Mouse (Mus musculus): Measurements from ENCODE around the gene Tmem255b. TPM values are rescaled to one million over a fixed set of nuclear protein-coding genes. Genes with fewer than 3 reads are reported as not detected.
A peak's percentile ranks its signal among the peaks of the same experiment; 100 is the strongest.

Tmem255b gene
- total and polyA plus RNA-seq, 2 experiments from 2014 or later: 1.8 to 2.2 TPM

DNA sequence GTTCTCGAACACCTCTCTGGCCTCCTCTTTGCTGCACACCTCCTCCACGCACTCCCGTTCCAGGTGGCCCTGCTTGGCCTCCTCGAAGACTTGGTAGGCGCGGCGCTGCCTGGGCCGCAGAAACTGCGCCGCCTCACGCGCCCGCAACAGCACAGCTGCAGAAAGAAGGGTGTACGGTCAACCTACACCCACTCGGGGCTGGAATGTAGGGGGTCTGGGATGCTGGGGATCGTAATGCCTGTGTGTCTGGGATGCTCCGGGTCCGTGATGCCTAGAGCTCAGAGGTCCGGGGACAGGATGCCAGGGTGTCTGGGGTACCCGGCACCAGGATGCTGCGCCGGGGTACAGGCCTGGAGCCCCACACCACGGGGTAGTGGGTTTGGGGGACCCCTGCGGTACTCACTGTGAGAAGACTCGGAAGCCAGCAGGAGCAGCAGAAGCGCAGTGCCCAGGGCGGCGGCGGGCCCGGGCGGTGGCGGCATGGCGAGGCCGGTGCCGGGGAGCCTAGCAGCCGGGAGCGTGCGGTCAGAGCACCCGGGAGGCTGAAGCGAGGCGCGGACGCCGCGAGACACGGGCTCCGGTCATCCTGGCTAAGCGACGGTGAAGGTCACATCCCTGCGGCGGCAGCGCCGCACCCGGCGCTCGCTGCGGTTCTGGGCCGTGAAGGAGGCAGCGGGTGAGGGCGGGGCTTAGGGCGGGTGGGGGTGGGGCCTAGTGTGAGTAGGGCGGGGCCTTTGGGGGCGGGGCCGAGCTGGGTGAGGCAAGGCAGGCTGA is 59.1 kb downstream of the Tmem255b start, which contains the start of gene Gas6:
Gene Gas6 (minus strand): TSS at position 633 of the 774 bp plus-strand sequence.
- no peak for TF ChIP-seq CTCF (IDR thresholded peaks at IDR 0.05)
- peak; percentile 79 for ATAC-seq (ENCODE audit: low FRiP score)

DNA sequence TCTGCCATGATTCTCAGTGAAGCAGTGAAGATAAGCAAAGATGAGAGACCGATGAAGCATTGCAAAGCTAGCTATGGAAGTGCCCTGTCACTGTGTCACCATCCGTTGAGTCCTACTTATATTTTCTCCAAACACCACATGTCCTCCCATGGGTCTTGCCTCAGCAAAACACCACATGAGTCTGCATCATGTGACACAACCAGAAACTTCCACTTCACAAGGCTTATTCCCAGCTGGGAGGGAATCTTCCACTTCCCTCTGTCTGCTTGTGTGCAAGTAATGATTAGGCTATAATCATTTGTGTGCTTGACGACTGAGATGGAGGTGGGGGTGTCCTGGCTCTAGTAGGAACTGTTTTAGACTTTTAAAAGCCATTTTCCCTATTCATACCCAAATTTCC is 66.2 kb downstream of the Tmem255b start:
- 82% methylated on average over 3 of the region's 3 CpGs for WGBS
- Histone ChIP-seq H3K4me2 (ENCODE audit: low read depth, low read length, poor library complexity, severe bottlenecking) (no peak overlapping the region), H3K27me3 (ENCODE audit: insufficient read depth, low read length) (no peaks in the 10 kb centered on the region), H3K36me3 (ENCODE audit: insufficient read depth, low read length) (no peaks in the 10 kb centered on the region), H3K9me3 (ENCODE audit: low read length) (no peaks in the 10 kb centered on the region), H3K9ac (replicated peaks; ENCODE audit: low read length, poor library complexity, severe bottlenecking) (no peak overlapping the region), H3K4me3 (ENCODE audit: low read depth, low read length) (no peak overlapping the region), H3K27ac (ENCODE audit: low read depth, low read length) (no peak overlapping the region), H3K4me1 (ENCODE audit: insufficient read depth, low read length) (no peaks in the 10 kb centered on the region)
- no peak for DNase-seq (ENCODE audit: low spot score)
- no peak for ATAC-seq (ENCODE audit: low FRiP score)
- no peak for TF ChIP-seq CTCF (IDR thresholded peaks at IDR 0.05)

More for the DNA sequence above, 59.1 kb downstream of the Tmem255b start, which contains the start of gene Gas6:
- peak within 1 kb of the TSS; percentile 90 for H3K9ac ChIP-seq (replicated peaks; ENCODE audit: low read length, poor library complexity, severe bottlenecking)
- peak within 1 kb of the TSS; percentile 50 for H3K4me2 ChIP-seq (ENCODE audit: low read depth, low read length, poor library complexity, severe bottlenecking)
- H3K9me3 ChIP-seq (ENCODE audit: low read length): no peaks in the 10 kb centered on the region
- 0 out of 2 replicates have a peak, but pooled peaks cover 8% of the 10 kb centered on the region for H3K36me3 ChIP-seq (ENCODE audit: insufficient read depth, low read length)
- peak; percentile 67 for DNase-seq (ENCODE audit: low spot score)
- peaks cover 10% of the 10 kb centered on the region for H3K4me1 ChIP-seq (ENCODE audit: insufficient read depth, low read length)
- 2% methylated on average over 38 of the region's 64 CpGs for WGBS
- H3K27ac ChIP-seq (ENCODE audit: low read depth, low read length): peak within 1 kb of the TSS; percentile 69
- H3K27me3 ChIP-seq (ENCODE audit: insufficient read depth, low read length): no peaks in the 10 kb centered on the region; the same call in 1 of the 2 replicates
- peak within 1 kb of the TSS; percentile 60 for H3K4me3 ChIP-seq (ENCODE audit: low read depth, low read length)

DNA sequence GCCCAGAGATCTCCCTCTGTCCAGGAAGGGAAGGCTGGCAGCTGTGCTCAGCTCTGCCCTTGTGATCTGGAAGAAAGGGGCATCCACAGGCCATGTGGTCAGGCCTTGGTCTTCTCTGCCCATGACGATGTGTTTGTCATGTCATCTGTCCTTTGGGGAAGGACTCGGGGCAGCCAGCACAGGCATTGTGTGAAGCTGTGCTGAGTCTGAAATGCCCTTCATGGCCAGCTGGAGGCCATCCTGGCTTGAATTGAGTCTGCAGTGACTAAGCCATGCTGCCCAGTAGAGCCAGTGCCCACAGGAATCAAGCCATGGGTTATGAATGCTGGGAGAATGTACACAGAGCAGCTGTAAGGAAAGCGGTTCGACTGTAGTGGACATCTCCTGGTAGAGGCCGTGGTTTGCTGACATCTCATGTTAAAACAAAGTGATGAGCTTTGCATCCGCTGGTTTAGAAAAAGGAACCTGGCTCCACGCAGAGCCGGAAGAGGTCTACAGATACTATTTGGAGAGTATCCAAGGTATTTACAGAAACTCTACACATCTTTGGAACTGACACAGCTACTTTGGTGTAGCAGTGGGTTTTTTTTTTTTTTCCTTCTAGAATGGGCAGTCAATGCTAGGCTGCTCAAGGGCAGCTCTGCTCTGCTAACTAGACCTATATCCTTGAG is 69.1 kb downstream of the Tmem255b start:
- ATAC-seq (ENCODE audit: low FRiP score): no peak
- Histone ChIP-seq H3K27me3 (ENCODE audit: insufficient read depth, low read length) (no peaks in the 10 kb centered on the region), H3K9ac (replicated peaks; ENCODE audit: low read length, poor library complexity, severe bottlenecking) (no peak overlapping the region), H3K27ac (ENCODE audit: low read depth, low read length) (no peak overlapping the region), H3K9me3 (ENCODE audit: low read length) (no peaks in the 10 kb centered on the region), H3K4me3 (ENCODE audit: low read depth, low read length) (no peak overlapping the region), H3K4me2 (ENCODE audit: low read depth, low read length, poor library complexity, severe bottlenecking) (no peak overlapping the region), H3K4me1 (ENCODE audit: insufficient read depth, low read length) (no peaks in the 10 kb centered on the region), H3K36me3 (ENCODE audit: insufficient read depth, low read length) (no peaks in the 10 kb centered on the region)
- no peak for TF ChIP-seq CTCF (IDR thresholded peaks at IDR 0.05)
- 89% methylated on average over 8 of the region's 8 CpGs for WGBS
- no peak for DNase-seq (ENCODE audit: low spot score)

GRCm38 (mm10) chr8:13504894-13505674 is 70.1 kb downstream of the Tmem255b start:
- DNase-seq (ENCODE audit: low spot score) (no peak), ATAC-seq (ENCODE audit: low FRiP score) (no peak)
- Histone ChIP-seq H3K9me3 (ENCODE audit: low read length) (no peaks in the 10 kb centered on the region), H3K27ac (ENCODE audit: low read depth, low read length) (no peak overlapping the region), H3K4me2 (ENCODE audit: low read depth, low read length, poor library complexity, severe bottlenecking) (no peak overlapping the region), H3K4me3 (ENCODE audit: low read depth, low read length) (no peak overlapping the region), H3K9ac (replicated peaks; ENCODE audit: low read length, poor library complexity, severe bottlenecking) (no peak overlapping the region), H3K36me3 (ENCODE audit: insufficient read depth, low read length) (no peaks in the 10 kb centered on the region), H3K4me1 (ENCODE audit: insufficient read depth, low read length) (no peaks in the 10 kb centered on the region), H3K27me3 (ENCODE audit: insufficient read depth, low read length) (no peaks in the 10 kb centered on the region)
- no peak for TF ChIP-seq CTCF (IDR thresholded peaks at IDR 0.05)

GRCm38 (mm10) chr8:13506849-13507248 is 71.9 kb downstream of the Tmem255b start:
- no peak overlapping the region for H3K27ac ChIP-seq (ENCODE audit: low read depth, low read length)
- H3K9me3 ChIP-seq (ENCODE audit: low read length): no peaks in the 10 kb centered on the region
- no peaks in the 10 kb centered on the region for H3K36me3 ChIP-seq (ENCODE audit: insufficient read depth, low read length)
- no peak overlapping the region for H3K4me2 ChIP-seq (ENCODE audit: low read depth, low read length, poor library complexity, severe bottlenecking)
- TF ChIP-seq CTCF (IDR thresholded peaks at IDR 0.05): no peak
- WGBS: 54% methylated on average over 4 of the region's 4 CpGs
- H3K9ac ChIP-seq (replicated peaks; ENCODE audit: low read length, poor library complexity, severe bottlenecking): no peak overlapping the region
- H3K4me1 ChIP-seq (ENCODE audit: insufficient read depth, low read length): no peaks in the 10 kb centered on the region
- DNase-seq (ENCODE audit: low spot score): no peak
- H3K27me3 ChIP-seq (ENCODE audit: insufficient read depth, low read length): no peaks in the 10 kb centered on the region
- H3K4me3 ChIP-seq (ENCODE audit: low read depth, low read length): no peak overlapping the region
- no peak for ATAC-seq (ENCODE audit: low FRiP score)

Measured in midbrain, postnatal 0 days (tissue).